Mouse (Mus musculus): ENCODE measurements at regions not wholly inside any gene's neighbourhood (a gene's known extent, or its start where the extent isn't known, plus 50 kb on each side); places are given as distances from the start of the nearest gene placed in this dataset.

DNA sequence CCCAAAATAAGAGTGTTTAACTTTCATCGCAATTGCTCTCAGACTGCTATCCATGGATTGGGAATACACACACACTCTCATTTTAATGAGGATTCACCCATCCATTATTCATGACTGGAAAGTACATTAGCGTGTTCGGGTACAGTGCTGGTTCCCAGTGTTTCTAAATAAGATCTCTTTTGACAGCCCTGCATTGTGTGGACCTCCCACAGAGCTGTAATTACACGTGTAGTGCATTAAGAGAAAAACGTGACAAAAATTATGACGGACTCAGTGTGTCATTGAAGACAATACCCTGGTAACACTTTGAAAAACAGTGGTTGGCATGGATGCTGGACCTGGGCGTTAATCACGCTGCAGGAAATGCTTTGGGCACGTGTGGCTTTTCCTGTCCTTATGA, 257.6 kb upstream of the Ppp2r3a start:
- Histone ChIP-seq H3K9ac (replicated peaks; ENCODE audit: low read depth, low read length) (no peak overlapping the region), H3K4me1 (ENCODE audit: control insufficient read depth, insufficient read depth, low read length) (no peaks in the 10 kb centered on the region), H3K36me3 (ENCODE audit: control insufficient read depth, insufficient read depth, low read length) (no peaks in the 10 kb centered on the region), H3K4me2 (replicated peaks; ENCODE audit: low read depth, low read length) (no peak overlapping the region), H3K9me3 (ENCODE audit: control insufficient read depth, low read depth, low read length) (no peaks in the 10 kb centered on the region), H3K27ac (ENCODE audit: low read length) (no peak overlapping the region), H3K4me3 (ENCODE audit: low read depth, low read length) (no peak overlapping the region), H3K27me3 (ENCODE audit: control insufficient read depth, insufficient read depth, low read length) (no peaks in the 10 kb centered on the region)
- ATAC-seq (ENCODE audit: insufficient number of reproducible peaks, insufficient read depth, low FRiP score, low read depth): no peak
- 81% methylated on average over 9 of the region's 9 CpGs for WGBS

DNA sequence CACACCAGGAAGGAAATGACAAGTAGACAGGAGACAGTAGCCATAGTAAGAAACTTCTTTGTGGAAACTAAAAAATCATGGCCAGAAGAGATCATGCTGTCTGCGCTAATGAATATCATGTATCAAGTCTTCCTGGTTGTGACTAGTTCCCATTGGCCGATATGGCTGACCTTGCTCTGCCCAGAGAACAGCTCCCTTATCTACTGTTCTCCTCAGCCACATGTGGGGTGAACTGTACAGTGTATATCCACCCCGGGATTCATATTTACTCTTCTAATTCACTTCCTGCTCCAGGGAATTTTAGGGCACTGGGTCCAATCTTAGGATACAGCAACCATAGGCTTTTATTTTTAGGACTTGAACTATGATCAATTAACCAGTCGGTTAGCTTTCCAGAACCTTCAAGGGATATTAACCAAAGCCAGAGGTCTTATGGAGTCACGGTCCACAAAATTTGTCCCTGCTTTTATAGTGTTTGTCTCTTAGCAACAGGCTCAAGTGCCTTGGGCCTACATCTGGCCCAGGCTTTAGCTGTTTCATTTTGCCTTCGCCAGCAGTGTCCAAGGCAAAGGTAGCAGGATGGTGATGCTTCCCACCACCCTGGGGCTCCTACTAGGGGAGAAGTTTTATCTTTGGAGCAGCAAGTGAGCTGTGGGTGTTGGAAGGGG, 255.6 kb upstream of the Ppp2r3a start:
- no peaks in the 10 kb centered on the region for H3K36me3 ChIP-seq (ENCODE audit: control insufficient read depth, insufficient read depth, low read length)

GRCm38 (mm10) chr9:101501706-101502465, 250.3 kb upstream of the Ppp2r3a start:
- no peak overlapping the region for H3K27ac ChIP-seq (ENCODE audit: low read length)
- peaks cover 4% of the 10 kb centered on the region; the same call in 1 of the 2 replicates for H3K4me1 ChIP-seq (ENCODE audit: control insufficient read depth, insufficient read depth, low read length)
- no peak overlapping the region for H3K4me3 ChIP-seq (ENCODE audit: low read depth, low read length)
- no peaks in the 10 kb centered on the region for H3K27me3 ChIP-seq (ENCODE audit: control insufficient read depth, insufficient read depth, low read length)
- no peak for ATAC-seq (ENCODE audit: insufficient number of reproducible peaks, insufficient read depth, low FRiP score, low read depth)
- 44% methylated on average over 16 of the region's 16 CpGs for WGBS
- no peaks in the 10 kb centered on the region for H3K36me3 ChIP-seq (ENCODE audit: control insufficient read depth, insufficient read depth, low read length)
- H3K4me2 ChIP-seq (replicated peaks; ENCODE audit: low read depth, low read length): no peak overlapping the region
- H3K9ac ChIP-seq (replicated peaks; ENCODE audit: low read depth, low read length): no peak overlapping the region
- no peaks in the 10 kb centered on the region for H3K9me3 ChIP-seq (ENCODE audit: control insufficient read depth, low read depth, low read length)

More for the DNA sequence above, 255.6 kb upstream of the Ppp2r3a start:
- Histone ChIP-seq H3K4me2 (replicated peaks; ENCODE audit: low read depth, low read length) (no peak overlapping the region), H3K4me3 (ENCODE audit: low read depth, low read length) (no peak overlapping the region), H3K9ac (replicated peaks; ENCODE audit: low read depth, low read length) (no peak overlapping the region), H3K27ac (ENCODE audit: low read length) (no peak overlapping the region), H3K27me3 (ENCODE audit: control insufficient read depth, insufficient read depth, low read length) (no peaks in the 10 kb centered on the region), H3K4me1 (ENCODE audit: control insufficient read depth, insufficient read depth, low read length) (no peaks in the 10 kb centered on the region), H3K9me3 (ENCODE audit: control insufficient read depth, low read depth, low read length) (no peaks in the 10 kb centered on the region)
- 79% methylated on average over 6 of the region's 6 CpGs for WGBS
- ATAC-seq (ENCODE audit: insufficient number of reproducible peaks, insufficient read depth, low FRiP score, low read depth): no peak

DNA sequence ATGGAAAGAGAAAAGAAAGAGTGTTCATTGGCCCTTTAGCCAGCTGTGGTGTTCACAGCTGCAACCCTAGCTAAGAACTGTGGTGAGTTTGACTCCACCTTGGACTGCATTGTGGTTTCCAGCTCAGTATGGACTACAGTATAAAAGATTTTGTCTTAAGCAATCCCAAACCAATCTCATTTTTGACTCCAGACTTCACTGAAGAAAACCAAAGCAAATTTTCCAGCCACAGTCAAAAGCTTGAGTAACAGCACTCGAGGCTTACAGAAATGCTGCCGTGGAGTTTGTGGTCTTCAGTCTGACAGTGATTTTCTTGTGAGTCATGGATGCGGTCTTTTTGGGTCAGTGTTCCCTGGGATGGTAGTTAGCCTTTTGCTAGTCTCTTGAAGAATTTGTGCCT, 249.4 kb upstream of the Ppp2r3a start:
- Histone ChIP-seq H3K4me2 (replicated peaks; ENCODE audit: low read depth, low read length) (no peak overlapping the region), H3K27me3 (ENCODE audit: control insufficient read depth, insufficient read depth, low read length) (no peaks in the 10 kb centered on the region), H3K9ac (replicated peaks; ENCODE audit: low read depth, low read length) (no peak overlapping the region), H3K4me1 (ENCODE audit: control insufficient read depth, insufficient read depth, low read length) (peaks cover 4% of the 10 kb centered on the region; the same call in 1 of the 2 replicates), H3K9me3 (ENCODE audit: control insufficient read depth, low read depth, low read length) (no peaks in the 10 kb centered on the region), H3K27ac (ENCODE audit: low read length) (no peak overlapping the region), H3K4me3 (ENCODE audit: low read depth, low read length) (no peak overlapping the region), H3K36me3 (ENCODE audit: control insufficient read depth, insufficient read depth, low read length) (no peaks in the 10 kb centered on the region)
- ATAC-seq (ENCODE audit: insufficient number of reproducible peaks, insufficient read depth, low FRiP score, low read depth): no peak
- WGBS: 74% methylated on average over 3 of the region's 3 CpGs

- Histone ChIP-seq H3K36me3 (ENCODE audit: control insufficient read depth, insufficient read depth, low read length) (no peaks in the 10 kb centered on the region), H3K4me2 (replicated peaks; ENCODE audit: low read depth, low read length) (no peak overlapping the region), H3K9me3 (ENCODE audit: control insufficient read depth, low read depth, low read length) (no peaks in the 10 kb centered on the region), H3K4me1 (ENCODE audit: control insufficient read depth, insufficient read depth, low read length) (peaks cover 4% of the 10 kb centered on the region; the same call in 1 of the 2 replicates), H3K27me3 (ENCODE audit: control insufficient read depth, insufficient read depth, low read length) (no peaks in the 10 kb centered on the region), H3K27ac (ENCODE audit: low read length) (no peak overlapping the region), H3K9ac (replicated peaks; ENCODE audit: low read depth, low read length) (no peak overlapping the region), H3K4me3 (ENCODE audit: low read depth, low read length) (no peak overlapping the region)
- no peak for ATAC-seq (ENCODE audit: insufficient number of reproducible peaks, insufficient read depth, low FRiP score, low read depth)
- 75% methylated on average over 5 of the region's 5 CpGs for WGBS
These were observed 247.1 kb upstream of the Ppp2r3a start for GRCm38 (mm10) chr9:101498721-101499120.

GRCm38 (mm10) chr9:101495768-101496167, 244.2 kb upstream of the Ppp2r3a start:
- Histone ChIP-seq H3K27ac (ENCODE audit: low read length) (no peak overlapping the region), H3K4me1 (ENCODE audit: control insufficient read depth, insufficient read depth, low read length) (no peaks in the 10 kb centered on the region), H3K4me3 (ENCODE audit: low read depth, low read length) (no peak overlapping the region), H3K4me2 (replicated peaks; ENCODE audit: low read depth, low read length) (no peak overlapping the region), H3K9me3 (ENCODE audit: control insufficient read depth, low read depth, low read length) (no peaks in the 10 kb centered on the region), H3K36me3 (ENCODE audit: control insufficient read depth, insufficient read depth, low read length) (no peaks in the 10 kb centered on the region), H3K27me3 (ENCODE audit: control insufficient read depth, insufficient read depth, low read length) (no peaks in the 10 kb centered on the region), H3K9ac (replicated peaks; ENCODE audit: low read depth, low read length) (no peak overlapping the region)
- 84% methylated on average over 6 of the region's 6 CpGs for WGBS
- no peak for ATAC-seq (ENCODE audit: insufficient number of reproducible peaks, insufficient read depth, low FRiP score, low read depth)

- H3K9ac ChIP-seq (replicated peaks; ENCODE audit: low read depth, low read length): no peak overlapping the region
- WGBS: 78% methylated on average over 6 of the region's 6 CpGs
- no peaks in the 10 kb centered on the region for H3K36me3 ChIP-seq (ENCODE audit: control insufficient read depth, insufficient read depth, low read length)
- H3K4me1 ChIP-seq (ENCODE audit: control insufficient read depth, insufficient read depth, low read length): no peaks in the 10 kb centered on the region
- ATAC-seq (ENCODE audit: insufficient number of reproducible peaks, insufficient read depth, low FRiP score, low read depth): no peak
- H3K4me2 ChIP-seq (replicated peaks; ENCODE audit: low read depth, low read length): no peak overlapping the region
- no peaks in the 10 kb centered on the region for H3K9me3 ChIP-seq (ENCODE audit: control insufficient read depth, low read depth, low read length)
- no peak overlapping the region for H3K4me3 ChIP-seq (ENCODE audit: low read depth, low read length)
- no peak overlapping the region for H3K27ac ChIP-seq (ENCODE audit: low read length)
- H3K27me3 ChIP-seq (ENCODE audit: control insufficient read depth, insufficient read depth, low read length): no peaks in the 10 kb centered on the region
These were observed 237.4 kb upstream of the Ppp2r3a start for GRCm38 (mm10) chr9:101489013-101489412.

- no peak overlapping the region for H3K4me3 ChIP-seq (ENCODE audit: low read depth, low read length)
These were observed 224.6 kb upstream of the Ppp2r3a start for GRCm38 (mm10) chr9:101476223-101476622.

More at GRCm38 (mm10) chr9:101476223-101476622, 224.6 kb upstream of the Ppp2r3a start:
- no peaks in the 10 kb centered on the region for H3K36me3 ChIP-seq (ENCODE audit: control insufficient read depth, insufficient read depth, low read length)
- no peaks in the 10 kb centered on the region for H3K27me3 ChIP-seq (ENCODE audit: control insufficient read depth, insufficient read depth, low read length)
- no peaks in the 10 kb centered on the region for H3K4me1 ChIP-seq (ENCODE audit: control insufficient read depth, insufficient read depth, low read length)
- H3K9ac ChIP-seq (replicated peaks; ENCODE audit: low read depth, low read length): no peak overlapping the region
- ATAC-seq (ENCODE audit: insufficient number of reproducible peaks, insufficient read depth, low FRiP score, low read depth): no peak
- H3K9me3 ChIP-seq (ENCODE audit: control insufficient read depth, low read depth, low read length): no peaks in the 10 kb centered on the region
- WGBS: 64% methylated on average over 3 of the region's 3 CpGs
- no peak overlapping the region for H3K4me2 ChIP-seq (replicated peaks; ENCODE audit: low read depth, low read length)
- no peak overlapping the region for H3K27ac ChIP-seq (ENCODE audit: low read length)

Data from stomach, embryonic 14.5 days (tissue).